In genomic region chr12:24830766-24831152, GRCm38 (mm10) we compare ENCODE assay signal across 8 mouse cellular contexts. TPM values are rescaled to one million over a fixed set of nuclear protein-coding genes. Genes with fewer than 3 reads are reported as not detected.
DNase-seq lines count a peak whose midpoint lies in the region; ATAC-seq and TF ChIP-seq lines count a peak whose summit lies in the region.

Mboat2 (plus strand) TSS chr12:24830879.

- H3K27me3 ChIP-seq in kidney, adult 2 months (replicated peaks; ENCODE audit: control insufficient read depth, insufficient read depth, low read length) = no peaks in the 10 kb centered on the region
- no peaks in the 10 kb centered on the region for H3K27me3 ChIP-seq in limb, embryonic 14.5 days (ENCODE audit: control insufficient read depth, insufficient read depth, low read length)
- H3K27me3 ChIP-seq in midbrain, embryonic 13.5 days = no peaks in the 10 kb centered on the region
- no peaks in the 10 kb centered on the region for H3K27me3 ChIP-seq in stomach, postnatal 0 days (ENCODE audit: control insufficient read depth, insufficient read depth, low read length)

- DNase-seq in frontal cortex, postnatal 10 days (ENCODE audit: low spot score in 2 of 2) = no peak
- DNase-seq in brain, adult 2 months (ENCODE audit: low read depth, low spot score) = peak; percentile 54
- DNase-seq in kidney, adult 2 months = peak; percentile 63
- peak; percentile 54 for DNase-seq in limb, embryonic 14.5 days (ENCODE audit: low spot score)
- DNase-seq in stomach, postnatal 0 days (ENCODE audit: low spot score) = peak; percentile 72

- H3K4me2 ChIP-seq in limb, embryonic 14.5 days (replicated peaks; ENCODE audit: low read depth, low read length, severe bottlenecking) = peak within 1 kb of the TSS; percentile 77
- H3K4me2 ChIP-seq in midbrain, embryonic 13.5 days (replicated peaks) = peak within 1 kb of the TSS; percentile 80
- H3K4me2 ChIP-seq in stomach, postnatal 0 days (replicated peaks; ENCODE audit: low read depth) = peak within 1 kb of the TSS; percentile 77

- TF ChIP-seq EP300 in stomach, postnatal 0 days (optimal IDR thresholded peaks at IDR 0.05) = no peak

- no peaks in the 10 kb centered on the region for H3K9me3 ChIP-seq in limb, embryonic 14.5 days (ENCODE audit: control insufficient read depth, low read length)
- no peaks in the 10 kb centered on the region for H3K9me3 ChIP-seq in midbrain, embryonic 13.5 days
- no peaks in the 10 kb centered on the region for H3K9me3 ChIP-seq in stomach, postnatal 0 days (ENCODE audit: control insufficient read depth, low read length)

- H3K27ac ChIP-seq in kidney, adult 2 months (ENCODE audit: insufficient read depth, low read depth, low read length) = peak within 1 kb of the TSS; percentile 60
- peak within 1 kb of the TSS; percentile 98 for H3K27ac ChIP-seq in limb, embryonic 14.5 days (replicated peaks; ENCODE audit: low read depth, low read length)
- H3K27ac ChIP-seq in midbrain, embryonic 13.5 days = peak within 1 kb of the TSS; percentile 100
- H3K27ac ChIP-seq in stomach, postnatal 0 days (replicated peaks) = peak within 1 kb of the TSS; percentile 90

- 1% methylated on average over 24 of the region's 24 CpGs for WGBS in kidney, adult 2 months
- WGBS in limb, embryonic 14.5 days = under 1% methylated on average over 24 of the region's 24 CpGs
- WGBS in midbrain, embryonic 13.5 days = under 1% methylated on average over 24 of the region's 24 CpGs
- whole genome bisulfite sequencing in stomach, postnatal 0 days = under 1% methylated on average over 24 of the region's 24 CpGs

- TF ChIP-seq POLR2A in kidney, adult 2 months (IDR thresholded peaks at IDR 0.05; ENCODE audit: low read depth, low read length) = no peak
- no peak for TF ChIP-seq POLR2A in limb, embryonic 14.5 days (IDR thresholded peaks at IDR 0.05; ENCODE audit: borderline replicate concordance, extremely low read depth, insufficient read depth, insufficient read length)

- no peak for TF ChIP-seq CTCF in kidney, adult 2 months (conservative IDR thresholded peaks at IDR 0.05; ENCODE audit: insufficient read depth, insufficient read length, low read depth, low read length)
- TF ChIP-seq CTCF in stomach, postnatal 0 days (IDR thresholded peaks at IDR 0.05; ENCODE audit: low read depth) = no peak

- H3K36me3 ChIP-seq in kidney, adult 2 months (ENCODE audit: control insufficient read depth, insufficient read depth, low read length) = no peaks in the 10 kb centered on the region
- no peaks in the 10 kb centered on the region for H3K36me3 ChIP-seq in limb, embryonic 14.5 days (ENCODE audit: control insufficient read depth, insufficient read depth, low read length)
- no peaks in the 10 kb centered on the region for H3K36me3 ChIP-seq in midbrain, embryonic 13.5 days
- no peaks in the 10 kb centered on the region for H3K36me3 ChIP-seq in stomach, postnatal 0 days (ENCODE audit: control insufficient read depth, insufficient read depth, low read length)

- no peaks in the 10 kb centered on the region for H3K4me1 ChIP-seq in kidney, adult 2 months (ENCODE audit: control insufficient read depth, insufficient read depth, low read length)
- H3K4me1 ChIP-seq in limb, embryonic 14.5 days (ENCODE audit: control insufficient read depth, insufficient read depth, low read length) = peaks cover 12% of the 10 kb centered on the region
- H3K4me1 ChIP-seq in midbrain, embryonic 13.5 days (replicated peaks) = peaks cover 53% of the 10 kb centered on the region
- 0 out of 2 replicates have a peak, but pooled peaks cover 3% of the 10 kb centered on the region for H3K4me1 ChIP-seq in stomach, postnatal 0 days (replicated peaks; ENCODE audit: control insufficient read depth, insufficient read depth)

- peak within 1 kb of the TSS; percentile 95 for H3K4me3 ChIP-seq in kidney, adult 2 months (ENCODE audit: insufficient read depth, low read depth, low read length)
- H3K4me3 ChIP-seq in limb, embryonic 14.5 days (replicated peaks; ENCODE audit: low read length) = peak within 1 kb of the TSS; percentile 90
- peak within 1 kb of the TSS; percentile 90 for H3K4me3 ChIP-seq in midbrain, embryonic 13.5 days (replicated peaks)
- H3K4me3 ChIP-seq in stomach, postnatal 0 days (ENCODE audit: low read depth, low read length) = peak within 1 kb of the TSS; percentile 85

- H3K9ac ChIP-seq in limb, embryonic 14.5 days (ENCODE audit: low read depth, low read length, severe bottlenecking) = peak within 1 kb of the TSS; percentile 93
- peak within 1 kb of the TSS; percentile 97 for H3K9ac ChIP-seq in midbrain, embryonic 13.5 days (replicated peaks)
- H3K9ac ChIP-seq in stomach, postnatal 0 days (ENCODE audit: low read length) = peak within 1 kb of the TSS; percentile 88

- ATAC-seq in frontal cortex, adult (ENCODE audit: low TSS enrichment) = peak; percentile 50
- ATAC-seq in granulocyte monocyte progenitor cell, adult 5-6 weeks (replicated peaks; ENCODE audit: poor library complexity, severe bottlenecking) = peak; percentile 39
- peak; percentile 20 for ATAC-seq in limb, embryonic 14.5 days (ENCODE audit: low FRiP score, low read depth)
- no peak for ATAC-seq in midbrain, embryonic 13.5 days
- ATAC-seq in stomach, postnatal 0 days (ENCODE audit: low FRiP score, low TSS enrichment) = peak; percentile 55

RNA-seq across cellular contexts. Expression of gene Mboat2, which starts in this region (rescaled TPM):
- 0.39 and 0.70 TPM in 2 replicates for total RNA-seq in granulocyte monocyte progenitor cell, adult 5-6 weeks (2014; fragmentation: Nextera tagmentation)
- total RNA-seq in granulocyte monocyte progenitor cell, adult 5-6 weeks (2017) = 0.47 and 0.98 TPM in 2 replicates
- 5.2 and 6.2 TPM in 2 replicates for polyA plus RNA-seq in kidney, adult 2 months (2012; rRNA removed)
- 24.7 and 25.2 TPM in 2 replicates for polyA plus RNA-seq in limb, embryonic 14.5 days (2012; rRNA removed)
- polyA plus RNA-seq in limb, embryonic 14.5 days (2014; fragmentation: Nextera tagmentation; extraction: Ambion mirVana) = 66.4 and 70.5 TPM in 2 replicates
- 75.6 and 81.0 TPM in 2 replicates for polyA plus RNA-seq in midbrain, embryonic 13.5 days (2015; fragmentation: Nextera tagmentation; extraction: Ambion mirVana)
- 91.8 and 96.2 TPM in 2 replicates for polyA plus RNA-seq in stomach, postnatal 0 days (2015; fragmentation: Nextera tagmentation; extraction: Ambion mirVana)

Comparison
In these comparisons a context has a peak if more than half of its experiments do, and no peak if none do; other contexts are left out.
1. Peak in ATAC-seq in granulocyte monocyte progenitor cell, adult 5-6 weeks; RNA of the gene not detected or under 1 TPM.
2. DNase-seq: peak in brain, adult 2 months (single experiment), kidney, adult 2 months (single experiment), limb, embryonic 14.5 days (single experiment) and stomach, postnatal 0 days (single experiment); none in frontal cortex, postnatal 10 days (0 of 2).
3. Peak in every context shown above with its lines, with median percentiles within 50 percentile points of each other: H3K27ac ChIP-seq, H3K4me3 ChIP-seq, H3K4me2 ChIP-seq and H3K9ac ChIP-seq.